Mouse (Mus musculus) testis, postnatal 10 days (tissue): ENCODE results near the gene Tmem47.

Experiments used
- DNase-seq: peaks from one replicate; pipeline ENCODE4 v3.0.0; 2021; ENCODE audit warnings: low spot score

Gene Tmem47

DNA sequence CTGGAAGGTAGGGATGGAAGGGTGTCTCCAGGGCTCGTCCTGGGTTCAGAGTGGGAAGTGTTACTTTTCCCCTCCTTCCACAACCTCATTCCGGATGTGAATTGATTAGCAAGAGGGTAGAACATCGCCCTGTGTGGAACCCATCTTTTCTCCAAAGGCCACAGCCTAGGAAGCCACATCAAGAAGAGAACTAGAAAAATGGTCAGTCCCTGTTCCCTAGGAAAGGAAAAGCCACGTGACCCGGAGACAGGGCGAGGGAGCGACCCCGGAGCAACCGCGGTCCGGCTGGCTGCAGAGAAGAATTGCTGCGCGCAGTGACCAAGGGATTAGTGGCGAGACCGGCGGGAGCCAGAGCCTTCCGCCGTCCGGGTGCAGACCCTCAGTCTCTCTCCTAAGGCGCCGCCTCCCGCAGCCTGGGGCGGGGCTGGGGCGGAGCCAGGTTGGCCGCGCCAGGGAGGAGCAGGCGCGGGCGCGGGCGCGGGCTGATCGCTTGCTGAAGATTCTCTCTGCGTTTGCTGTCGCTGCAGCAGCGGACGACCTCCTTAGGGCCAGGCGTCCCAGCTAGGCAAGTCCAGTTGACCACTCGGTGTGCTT is at the start of gene Tmem47:
Gene Tmem47, plus strand, starts transcription at position 489 of the 594 bp plus-strand sequence.
- peak; percentile 83 for DNase-seq

- peak; percentile 45 for DNase-seq
These were observed 435 bp downstream of the Tmem47 start for GRCm38 (mm10) chrX:81070804-81071461.

- no peak for DNase-seq
These were observed 1.5 kb downstream of the Tmem47 start for GRCm38 (mm10) chrX:81071746-81072640.

GRCm38 (mm10) chrX:81072651-81073050 is 2.2 kb downstream of the Tmem47 start:
- DNase-seq: no peak

GRCm38 (mm10) chrX:81073834-81074233 is 3.3 kb downstream of the Tmem47 start:
- DNase-seq: no peak

DNA sequence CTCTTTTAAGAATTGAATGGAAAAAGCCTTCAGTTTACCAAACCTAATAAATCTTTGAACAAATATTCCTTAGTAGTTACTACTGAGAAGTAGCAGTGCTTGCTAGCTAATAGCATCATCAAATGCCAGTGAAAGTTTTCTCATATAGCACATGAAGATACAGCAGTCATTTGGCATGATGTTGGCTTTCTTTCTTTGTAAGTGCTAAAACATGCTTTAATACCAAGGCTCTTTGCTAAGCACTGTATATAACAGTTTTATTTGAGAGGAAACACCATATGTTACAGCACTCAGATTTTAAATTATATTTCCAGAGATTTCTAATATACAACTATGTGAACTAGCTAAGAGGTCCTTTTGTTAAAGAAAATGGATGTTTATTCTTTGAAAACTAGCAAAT is 8.0 kb downstream of the Tmem47 start:
- no peak for DNase-seq

- no peak for DNase-seq
These were observed 10.5 kb downstream of the Tmem47 start for GRCm38 (mm10) chrX:81080996-81081395.

DNA sequence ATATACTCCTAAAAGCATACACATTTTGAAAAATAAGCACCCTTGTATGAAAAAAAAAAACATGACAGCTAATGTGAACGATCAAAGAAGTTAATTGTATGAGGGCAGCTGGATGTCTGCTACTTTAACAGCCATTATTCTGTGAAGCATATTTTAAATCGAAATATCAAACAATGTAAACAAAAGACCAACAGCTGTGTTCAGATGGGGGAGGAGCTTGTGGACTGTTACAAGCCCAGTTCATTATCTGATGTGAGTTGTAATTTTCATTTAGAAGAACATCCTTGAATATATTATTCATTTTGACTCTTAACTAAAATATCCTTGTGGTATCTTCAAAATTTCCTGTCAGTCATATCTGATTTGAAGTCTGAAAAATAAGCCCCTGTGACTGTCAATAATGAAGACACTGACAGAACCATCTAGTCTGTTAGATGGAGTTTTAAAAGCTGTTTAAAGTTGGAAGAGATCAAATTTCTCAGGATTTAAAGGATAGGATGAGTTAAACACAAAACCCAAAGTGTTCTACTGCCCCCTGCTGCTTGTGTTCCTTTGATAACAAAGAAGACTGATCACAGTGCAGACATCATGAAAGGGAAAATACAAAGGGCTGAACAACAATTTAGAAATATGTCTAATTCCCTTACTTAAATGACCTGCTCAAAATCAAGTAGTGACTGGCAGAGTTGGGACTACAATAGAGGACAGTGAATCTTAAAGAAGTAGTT is 14.7 kb downstream of the Tmem47 start:
- peak; percentile 53 for DNase-seq

GRCm38 (mm10) chrX:81147416-81147815 is 76.9 kb downstream of the Tmem47 start:
- DNase-seq: no peak
